Mouse (Mus musculus): ENCODE data around the gene Tollip.

Tollip gene

GRCm38 (mm10) chr7:141918407-141918806, at the start of gene Tollip:
Tollip (minus strand) TSS chr7:141918507.
- H3K9me3 ChIP-seq (ENCODE audit: low read length) = no peaks in the 10 kb centered on the region
- TF ChIP-seq POU5F1 (IDR thresholded peaks at IDR 0.05; ENCODE audit: borderline replicate concordance, low read length) (no peak), CTCF (conservative IDR thresholded peaks at IDR 0.05; ENCODE audit: low read length) (no peak), NANOG (IDR thresholded peaks at IDR 0.05; ENCODE audit: borderline replicate concordance, low read length) (no peak)
- H3K4me1 ChIP-seq (replicated peaks; ENCODE audit: low read depth, low read length) = no peaks in the 10 kb centered on the region
- 0 out of 2 replicates have a peak, but pooled peaks cover 2% of the 10 kb centered on the region for H3K27me3 ChIP-seq (ENCODE audit: insufficient read depth, low read length)
- H3K36me3 ChIP-seq (ENCODE audit: insufficient read depth, low read length) = no peaks in the 10 kb centered on the region
- no peak within 1 kb of the TSS for H3K4me3 ChIP-seq (replicated peaks; ENCODE audit: low read length)

GRCm38 (mm10) chr7:141966281-141966680, 48.0 kb upstream of the Tollip start:
- no peaks in the 10 kb centered on the region for H3K36me3 ChIP-seq (ENCODE audit: insufficient read depth, low read length)
- no peak overlapping the region for H3K4me3 ChIP-seq (replicated peaks; ENCODE audit: low read length)
- no peaks in the 10 kb centered on the region for H3K9me3 ChIP-seq (ENCODE audit: low read length)
- H3K27me3 ChIP-seq (ENCODE audit: insufficient read depth, low read length) = peaks cover 6% of the 10 kb centered on the region
- no peaks in the 10 kb centered on the region for H3K4me1 ChIP-seq (replicated peaks; ENCODE audit: low read depth, low read length)
- no peak for TF ChIP-seq CTCF (conservative IDR thresholded peaks at IDR 0.05; ENCODE audit: low read length)
- TF ChIP-seq POU5F1 (IDR thresholded peaks at IDR 0.05; ENCODE audit: borderline replicate concordance, low read length) = no peak
- no peak for TF ChIP-seq NANOG (IDR thresholded peaks at IDR 0.05; ENCODE audit: borderline replicate concordance, low read length)

- Histone ChIP-seq H3K4me1 (replicated peaks; ENCODE audit: low read depth, low read length) (no peaks in the 10 kb centered on the region), H3K4me3 (replicated peaks; ENCODE audit: low read length) (no peak overlapping the region), H3K36me3 (ENCODE audit: insufficient read depth, low read length) (no peaks in the 10 kb centered on the region), H3K27me3 (ENCODE audit: insufficient read depth, low read length) (peaks cover 9% of the 10 kb centered on the region), H3K9me3 (ENCODE audit: low read length) (no peaks in the 10 kb centered on the region)
- TF ChIP-seq POU5F1 (IDR thresholded peaks at IDR 0.05; ENCODE audit: borderline replicate concordance, low read length) = no peak
- no peak for TF ChIP-seq CTCF (conservative IDR thresholded peaks at IDR 0.05; ENCODE audit: low read length)
- no peak for TF ChIP-seq NANOG (IDR thresholded peaks at IDR 0.05; ENCODE audit: borderline replicate concordance, low read length)
These were observed 44.2 kb upstream of the Tollip start for GRCm38 (mm10) chr7:141962521-141962920.

- TF ChIP-seq NANOG (IDR thresholded peaks at IDR 0.05; ENCODE audit: borderline replicate concordance, low read length) = no peak
- TF ChIP-seq CTCF (conservative IDR thresholded peaks at IDR 0.05; ENCODE audit: low read length) = no peak
- no peak for TF ChIP-seq POU5F1 (IDR thresholded peaks at IDR 0.05; ENCODE audit: borderline replicate concordance, low read length)
- H3K9me3 ChIP-seq (ENCODE audit: low read length) = no peaks in the 10 kb centered on the region
- peaks cover 13% of the 10 kb centered on the region for H3K27me3 ChIP-seq (ENCODE audit: insufficient read depth, low read length)
- H3K4me3 ChIP-seq (replicated peaks; ENCODE audit: low read length) = no peak overlapping the region
- no peaks in the 10 kb centered on the region for H3K36me3 ChIP-seq (ENCODE audit: insufficient read depth, low read length)
- H3K4me1 ChIP-seq (replicated peaks; ENCODE audit: low read depth, low read length) = no peaks in the 10 kb centered on the region
These were observed 43.2 kb upstream of the Tollip start for GRCm38 (mm10) chr7:141961491-141961890.

GRCm38 (mm10) chr7:141960926-141961325, 42.6 kb upstream of the Tollip start:
- no peaks in the 10 kb centered on the region for H3K4me1 ChIP-seq (replicated peaks; ENCODE audit: low read depth, low read length)
- TF ChIP-seq CTCF (conservative IDR thresholded peaks at IDR 0.05; ENCODE audit: low read length) = no peak
- no peak for TF ChIP-seq POU5F1 (IDR thresholded peaks at IDR 0.05; ENCODE audit: borderline replicate concordance, low read length)
- TF ChIP-seq NANOG (IDR thresholded peaks at IDR 0.05; ENCODE audit: borderline replicate concordance, low read length) = no peak
- H3K27me3 ChIP-seq (ENCODE audit: insufficient read depth, low read length) = peaks cover 15% of the 10 kb centered on the region
- H3K36me3 ChIP-seq (ENCODE audit: insufficient read depth, low read length) = no peaks in the 10 kb centered on the region
- no peak overlapping the region for H3K4me3 ChIP-seq (replicated peaks; ENCODE audit: low read length)
- H3K9me3 ChIP-seq (ENCODE audit: low read length) = no peaks in the 10 kb centered on the region

GRCm38 (mm10) chr7:141959133-141959532, 40.8 kb upstream of the Tollip start:
- no peaks in the 10 kb centered on the region for H3K36me3 ChIP-seq (ENCODE audit: insufficient read depth, low read length)
- H3K9me3 ChIP-seq (ENCODE audit: low read length) = no peaks in the 10 kb centered on the region
- TF ChIP-seq CTCF (conservative IDR thresholded peaks at IDR 0.05; ENCODE audit: low read length) (no peak), NANOG (IDR thresholded peaks at IDR 0.05; ENCODE audit: borderline replicate concordance, low read length) (no peak), POU5F1 (IDR thresholded peaks at IDR 0.05; ENCODE audit: borderline replicate concordance, low read length) (no peak)
- H3K4me3 ChIP-seq (replicated peaks; ENCODE audit: low read length) = no peak overlapping the region
- H3K4me1 ChIP-seq (replicated peaks; ENCODE audit: low read depth, low read length) = no peaks in the 10 kb centered on the region
- peaks cover 26% of the 10 kb centered on the region for H3K27me3 ChIP-seq (ENCODE audit: insufficient read depth, low read length)

GRCm38 (mm10) chr7:141958211-141958610, 39.9 kb upstream of the Tollip start:
- Histone ChIP-seq H3K4me1 (replicated peaks; ENCODE audit: low read depth, low read length) (no peaks in the 10 kb centered on the region), H3K27me3 (ENCODE audit: insufficient read depth, low read length) (peaks cover 32% of the 10 kb centered on the region), H3K36me3 (ENCODE audit: insufficient read depth, low read length) (no peaks in the 10 kb centered on the region), H3K4me3 (replicated peaks; ENCODE audit: low read length) (no peak overlapping the region), H3K9me3 (ENCODE audit: low read length) (no peaks in the 10 kb centered on the region)
- no peak for TF ChIP-seq CTCF (conservative IDR thresholded peaks at IDR 0.05; ENCODE audit: low read length)
- TF ChIP-seq NANOG (IDR thresholded peaks at IDR 0.05; ENCODE audit: borderline replicate concordance, low read length) = no peak
- no peak for TF ChIP-seq POU5F1 (IDR thresholded peaks at IDR 0.05; ENCODE audit: borderline replicate concordance, low read length)

GRCm38 (mm10) chr7:141957524-141958051, 39.3 kb upstream of the Tollip start:
- Histone ChIP-seq H3K36me3 (ENCODE audit: insufficient read depth, low read length) (no peaks in the 10 kb centered on the region), H3K27me3 (ENCODE audit: insufficient read depth, low read length) (peaks cover 39% of the 10 kb centered on the region), H3K4me1 (replicated peaks; ENCODE audit: low read depth, low read length) (no peaks in the 10 kb centered on the region), H3K4me3 (replicated peaks; ENCODE audit: low read length) (no peak overlapping the region), H3K9me3 (ENCODE audit: low read length) (no peaks in the 10 kb centered on the region)
- TF ChIP-seq NANOG (IDR thresholded peaks at IDR 0.05; ENCODE audit: borderline replicate concordance, low read length) = no peak
- TF ChIP-seq CTCF (conservative IDR thresholded peaks at IDR 0.05; ENCODE audit: low read length) = no peak
- no peak for TF ChIP-seq POU5F1 (IDR thresholded peaks at IDR 0.05; ENCODE audit: borderline replicate concordance, low read length)

- Histone ChIP-seq H3K9me3 (ENCODE audit: low read length) (no peaks in the 10 kb centered on the region), H3K4me1 (replicated peaks; ENCODE audit: low read depth, low read length) (no peaks in the 10 kb centered on the region), H3K4me3 (replicated peaks; ENCODE audit: low read length) (no peak overlapping the region), H3K27me3 (ENCODE audit: insufficient read depth, low read length) (peaks cover 53% of the 10 kb centered on the region), H3K36me3 (ENCODE audit: insufficient read depth, low read length) (no peaks in the 10 kb centered on the region)
- TF ChIP-seq POU5F1 (IDR thresholded peaks at IDR 0.05; ENCODE audit: borderline replicate concordance, low read length) (no peak), CTCF (conservative IDR thresholded peaks at IDR 0.05; ENCODE audit: low read length) (no peak), NANOG (IDR thresholded peaks at IDR 0.05; ENCODE audit: borderline replicate concordance, low read length) (no peak)
These were observed 37.9 kb upstream of the Tollip start for GRCm38 (mm10) chr7:141956174-141956566.
